Mouse (Mus musculus) kidney, postnatal 0 days (tissue): ENCODE data around the gene Mcu. TPM values are rescaled to one million over a fixed set of nuclear protein-coding genes. Genes with fewer than 3 reads are reported as not detected.
A peak's percentile ranks its signal among the peaks of the same experiment; 100 is the strongest.

Experiments
- ATAC-seq: fragments of 200-750 bp; cut with Nextera tagmentation; replicated peaks from 2 replicates; pipeline ENCODE4 v1.8.0; 2017; ENCODE audit warnings: low read depth, moderate number of reproducible peaks, moderate TSS enrichment, moderate library complexity; ENCODE audit not compliant: low FRiP score
- DNase-seq: peaks from one replicate; pipeline ENCODE4 v3.0.0-alpha.2; 2016; ENCODE audit warnings: low spot score
- H3K27ac ChIP-seq: fragments of 300-500 bp; sonication (generic); 2 replicates; pipeline ENCODE4 v1.5.1; 2014; ENCODE audit warnings: mild to moderate bottlenecking
- H3K27me3 ChIP-seq: fragments of 300-500 bp; sonication (generic); 2 replicates; pipeline ENCODE4 v1.6.1; 2014; ENCODE audit warnings: low read length, mixed read lengths; ENCODE audit not compliant: insufficient read depth
- H3K36me3 ChIP-seq: fragments of 300-500 bp; sonication (generic); 2 replicates; pipeline ENCODE4 v1.6.1; 2014; ENCODE audit warnings: low read length, mixed read lengths; ENCODE audit not compliant: insufficient read depth
- H3K4me1 ChIP-seq: fragments of 300-500 bp; sonication (generic); replicated peaks from 2 replicates; pipeline ENCODE4 v1.6.1; 2014; ENCODE audit warnings: antibody characterized with exemption, low read length, mixed read lengths; ENCODE audit not compliant: insufficient read depth
- H3K4me2 ChIP-seq: fragments of 300-500 bp; sonication (generic); 2 replicates; pipeline ENCODE4 v1.6.1; 2014; ENCODE audit warnings: mild to moderate bottlenecking, low read length, moderate library complexity, mixed read lengths
- H3K4me3 ChIP-seq: fragments of 300-500 bp; sonication (generic); replicated peaks from 2 replicates; pipeline ENCODE4 v1.5.1; 2014; ENCODE audit warnings: low read depth, low read length
- H3K9ac ChIP-seq: fragments of 300-500 bp; sonication (generic); 2 replicates; pipeline ENCODE4 v1.6.1; 2014; ENCODE audit warnings: low read depth, low read length
- H3K9me3 ChIP-seq: fragments of 300-500 bp; sonication (generic); replicated peaks from 2 replicates; pipeline ENCODE4 v1.6.1; 2016; ENCODE audit warnings: low read length, inconsistent platforms, mixed read lengths
- CTCF ChIP-seq: IDR thresholded peaks from 2 replicates; pipeline ENCODE4 v1.5.1; 2016; ENCODE audit warnings: antibody characterized with exemption, low read depth, mild to moderate bottlenecking, moderate library complexity
- WGBS: fragments of 180-500 bp; shearing (Covaris S2); extraction: QIAGEN DNeasy Blood & Tissue Kit; methylation state at CpG from one replicate; pipeline ENCODE4 v1.1.7; 2014; 5-methylcytosine and 5-hydroxymethylcytosine counted together
- polyA plus RNA-seq: library from polyadenylated mRNA; unstranded; fragments of >200 nt; fragmentation: Nextera tagmentation; extraction: Ambion mirVana; gene quantifications from 2 replicates; pipeline ENCODE4 v1.2.1, GENCODE M21; 2015

Mcu gene
- polyA plus RNA-seq, 1 experiment from 2014 or later = 36.5 TPM

DNA sequence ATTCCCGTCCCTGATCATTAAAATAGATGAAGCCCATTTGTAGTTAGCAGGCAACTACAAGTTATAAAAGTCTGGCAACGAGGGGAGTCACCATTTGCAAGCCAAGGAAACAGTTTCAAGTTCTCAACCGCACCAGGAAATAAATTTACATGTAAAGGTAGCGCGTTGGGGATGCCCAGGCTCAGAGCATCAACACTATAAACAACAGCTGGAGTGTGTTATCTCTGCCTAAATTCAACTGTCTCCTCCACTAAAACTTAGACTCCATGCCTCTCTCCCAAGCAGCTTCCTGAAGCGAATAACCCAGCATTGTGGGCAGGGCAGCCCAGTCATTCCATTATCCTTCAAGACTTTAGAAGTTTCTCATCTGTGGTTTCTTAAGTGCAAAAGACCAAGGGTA, 208.0 kb downstream of the Mcu start:
- Histone ChIP-seq H3K4me3 (no peak overlapping the region), H3K27me3 (no peaks in the 10 kb centered on the region), H3K9me3 (no peaks in the 10 kb centered on the region), H3K9ac (no peak overlapping the region), H3K36me3 (no peaks in the 10 kb centered on the region), H3K4me2 (no peak overlapping the region), H3K4me1 (peaks cover 3% of the 10 kb centered on the region; the same call in 1 of the 2 replicates), H3K27ac (no peak overlapping the region)
- TF ChIP-seq CTCF = no peak
- DNase-seq (peak; percentile 74), ATAC-seq (no peak)
- WGBS = 14% methylated on average over 6 of the region's 6 CpGs

GRCm38 (mm10) chr10:59403793-59404149, 212.7 kb downstream of the Mcu start:
- TF ChIP-seq CTCF = no peak
- no peaks in the 10 kb centered on the region for H3K27me3 ChIP-seq
- WGBS = 84% methylated on average over 10 of the region's 10 CpGs
- no peaks in the 10 kb centered on the region for H3K9me3 ChIP-seq
- no peaks in the 10 kb centered on the region for H3K36me3 ChIP-seq
- no peak overlapping the region for H3K4me2 ChIP-seq
- ATAC-seq = no peak
- no peak overlapping the region for H3K4me3 ChIP-seq
- H3K27ac ChIP-seq = no peak overlapping the region
- peaks cover 3% of the 10 kb centered on the region; the same call in 1 of the 2 replicates for H3K4me1 ChIP-seq
- no peak overlapping the region for H3K9ac ChIP-seq
- no peak for DNase-seq

DNA sequence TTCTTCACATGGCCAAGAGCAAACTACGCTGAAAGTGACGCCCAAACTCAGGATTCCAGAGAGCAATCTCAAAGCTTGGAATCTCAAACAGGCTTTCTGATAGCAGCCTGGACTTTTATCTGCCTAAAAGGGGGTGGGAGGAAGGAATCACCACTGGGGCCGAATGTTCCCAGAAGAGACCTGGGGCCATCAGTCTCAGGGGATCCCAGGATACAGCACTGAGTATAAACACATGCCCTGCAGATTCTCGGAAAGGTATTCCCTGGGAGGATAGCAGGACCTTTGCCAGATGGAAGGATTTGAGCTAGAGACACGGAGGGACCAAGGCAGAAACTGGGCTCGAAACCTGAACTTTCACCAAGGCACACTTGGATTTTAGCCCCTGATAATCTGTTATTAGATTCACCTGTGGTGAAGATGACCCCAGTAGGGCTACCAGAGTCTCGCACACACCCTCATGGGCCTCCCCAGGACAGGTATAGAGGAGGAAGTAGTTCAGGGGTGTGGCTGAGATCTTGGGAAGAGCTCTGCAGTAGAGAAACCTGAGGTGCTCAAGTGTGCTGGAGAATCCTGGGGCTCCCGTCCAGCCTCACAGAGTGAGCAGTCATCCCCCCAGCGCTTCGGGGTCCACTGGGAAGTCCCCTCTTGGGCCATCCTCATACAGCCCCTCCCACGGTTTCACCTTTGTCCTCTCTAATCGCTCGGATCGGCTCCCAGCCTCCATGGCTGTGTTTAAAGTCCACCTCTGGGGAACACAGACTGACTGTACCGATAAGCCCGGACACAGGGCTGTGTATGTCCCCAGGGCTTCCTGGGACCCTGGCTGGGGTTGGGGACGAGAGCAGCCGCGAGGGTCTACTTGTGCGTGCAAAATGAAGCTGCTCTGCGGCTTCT, 213.3 kb downstream of the Mcu start, which contains the start of gene Pla2g12b:
Pla2g12b (plus strand) TSS at position 762 of the 894 bp plus-strand sequence.
- ATAC-seq (no peak), DNase-seq (no peak)
- 62% methylated on average over 21 of the region's 21 CpGs for WGBS
- Histone ChIP-seq H3K9ac (no peak within 1 kb of the TSS), H3K27me3 (no peaks in the 10 kb centered on the region), H3K27ac (no peak within 1 kb of the TSS), H3K9me3 (no peaks in the 10 kb centered on the region), H3K36me3 (no peaks in the 10 kb centered on the region), H3K4me2 (no peak within 1 kb of the TSS), H3K4me3 (no peak within 1 kb of the TSS), H3K4me1 (peaks cover 3% of the 10 kb centered on the region; the same call in 1 of the 2 replicates)
- no peak for TF ChIP-seq CTCF

Other genes with a start within 250 kb of the Mcu start
- gene Gm10273, start 221.1 kb downstream of the Mcu start, polyA plus RNA-seq = 7.4 and 10.0 TPM in 2 replicates
- gene Pla2g12b, start 213.0 kb downstream of the Mcu start, polyA plus RNA-seq = 0.33 and 0.38 TPM in 2 replicates
- gene Oit3, start 174.9 kb downstream of the Mcu start, polyA plus RNA-seq = 1.6 and 1.7 TPM in 2 replicates
- 0.43 TPM in 1 of 2 replicates, not detected in the other for gene Gm10322, start 629 bp downstream of the Mcu start, polyA plus RNA-seq
- gene Micu1, start 85.8 kb upstream of the Mcu start, polyA plus RNA-seq = 60.9 and 65.8 TPM in 2 replicates